In the genomic region with DNA sequence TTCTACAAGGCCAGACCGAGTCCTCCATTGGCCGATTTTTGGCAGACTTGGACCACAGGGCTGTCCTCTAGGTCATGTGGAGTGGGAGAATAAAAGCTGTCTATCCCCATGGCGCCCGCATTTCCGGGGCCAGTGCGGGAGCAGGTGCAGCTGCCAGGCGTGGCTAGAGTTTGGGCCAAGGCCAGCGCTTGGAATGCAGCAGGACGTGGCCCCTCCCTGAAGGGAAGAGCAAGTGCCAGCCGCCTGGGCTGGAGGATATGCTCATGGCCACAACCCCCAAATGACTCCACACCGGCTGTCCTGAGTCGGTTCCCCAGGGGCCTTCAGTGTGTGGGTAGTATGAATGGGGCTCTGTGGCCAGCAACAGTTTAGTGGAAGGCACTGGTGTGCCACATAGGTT, we compare ENCODE assay signal across 9 mouse cellular contexts. TPM values are rescaled to one million over a fixed set of nuclear protein-coding genes. Genes with fewer than 3 reads are reported as not detected.
DNase-seq lines count a peak whose midpoint lies in the region; ATAC-seq lines count a peak whose summit lies in the region.
"Had no signal": no experiment of that assay in that cellular context is flagged by ENCODE, and none has a peak within 500 bp of the region (broad histone marks: within the 10 kb centered on the region; RNA-seq: fewer than 3 reads in every experiment).

No protein-coding gene starts in this region.

- no peaks in the 10 kb centered on the region for H3K9me3 ChIP-seq in heart, embryonic 11.5 days (replicated peaks; ENCODE audit: control insufficient read depth, low read length)
- H3K9me3 ChIP-seq in liver, embryonic 11.5 days (ENCODE audit: control insufficient read depth, low read length): no peaks in the 10 kb centered on the region
- H3K9me3 ChIP-seq: liver, embryonic 12.5 days had no signal

- no peak overlapping the region for H3K4me3 ChIP-seq in heart, embryonic 11.5 days (ENCODE audit: low read depth, low read length)
- no peak overlapping the region for H3K4me3 ChIP-seq in liver, embryonic 11.5 days (ENCODE audit: low read depth, low read length)
- H3K4me3 ChIP-seq: liver, embryonic 12.5 days had no signal

- no peak overlapping the region for H3K27ac ChIP-seq in heart, embryonic 11.5 days (ENCODE audit: low read depth, low read length)
- H3K27ac ChIP-seq in liver, embryonic 11.5 days (ENCODE audit: low read depth, low read length): no peak overlapping the region
- H3K27ac ChIP-seq: liver, embryonic 12.5 days had no signal

- no peak overlapping the region for H3K9ac ChIP-seq in heart, embryonic 11.5 days (ENCODE audit: low read depth, low read length)
- H3K9ac ChIP-seq in liver, embryonic 11.5 days (ENCODE audit: low read depth, low read length): no peak overlapping the region
- H3K9ac ChIP-seq: liver, embryonic 12.5 days had no signal

- peaks cover 18% of the 10 kb centered on the region for H3K4me1 ChIP-seq in heart, embryonic 11.5 days (ENCODE audit: control insufficient read depth, insufficient read depth, low read length)
- peaks cover 5% of the 10 kb centered on the region; the same call in 1 of the 2 replicates for H3K4me1 ChIP-seq in liver, embryonic 11.5 days (replicated peaks; ENCODE audit: control insufficient read depth, insufficient read depth, low read length)

- no peak for ATAC-seq in heart, embryonic 11.5 days (replicated peaks; ENCODE audit: insufficient number of reproducible peaks, low FRiP score, low TSS enrichment)
- ATAC-seq in liver, embryonic 11.5 days (replicated peaks; ENCODE audit: low FRiP score): no peak
- ATAC-seq: liver, embryonic 12.5 days had no signal

- H3K27me3 ChIP-seq in heart, embryonic 11.5 days (ENCODE audit: control insufficient read depth, insufficient read depth, low read length): peaks cover 43% of the 10 kb centered on the region
- peaks cover 50% of the 10 kb centered on the region for H3K27me3 ChIP-seq in liver, embryonic 11.5 days (replicated peaks; ENCODE audit: control insufficient read depth, insufficient read depth, low read length)

- no peak overlapping the region for H3K4me2 ChIP-seq in heart, embryonic 11.5 days
- no peak overlapping the region for H3K4me2 ChIP-seq in liver, embryonic 11.5 days
- H3K4me2 ChIP-seq: liver, embryonic 12.5 days had no signal

- no peaks in the 10 kb centered on the region for H3K36me3 ChIP-seq in heart, embryonic 11.5 days (ENCODE audit: control insufficient read depth, insufficient read depth, low read length)
- H3K36me3 ChIP-seq in liver, embryonic 11.5 days (ENCODE audit: control insufficient read depth, insufficient read depth, low read length): no peaks in the 10 kb centered on the region
- H3K36me3 ChIP-seq: liver, embryonic 12.5 days had no signal

- peak; percentile 71 for DNase-seq in heart, postnatal 4 days
- peak; percentile 83 for DNase-seq in 3134 (ENCODE audit: extremely low read depth, insufficient read length, low spot score)
- peak; percentile 74 for DNase-seq in adrenal gland, adult 8-10 months
- peak; percentile 39 to 46 for DNase-seq in kidney, postnatal 36 days
- no peak for DNase-seq in right cerebral cortex, adult 2 months (ENCODE audit: low spot score in 2 of 2)
- no peak for DNase-seq in liver, embryonic 11.5 days (ENCODE audit: low spot score)
- DNase-seq in spleen, adult 12 weeks (ENCODE audit: low spot score): no peak

- WGBS in heart, embryonic 11.5 days (ENCODE audit: insufficient replicate concordance): 77% methylated on average over 12 of the region's 12 CpGs
- 69% methylated on average over 12 of the region's 12 CpGs for WGBS in liver, embryonic 11.5 days

RNA-seq across cellular contexts. Expression of a gene that starts 1.5 kb away (rescaled TPM):
- 10 to 100 TPM; 28.1 to 28.5 TPM for total RNA-seq in heart, postnatal 4 days (2021)
- 2.8 and 3.3 TPM in 2 replicates for polyA plus RNA-seq in heart, embryonic 11.5 days (2014; fragmentation: Nextera tagmentation; extraction: Ambion mirVana)
- total RNA-seq in adrenal gland, adult 8-10 months (2022): 10 to 100 TPM in 2 of 4 experiments, 1 to 10 TPM in 2; 4.5 to 25.5 (median 15.6) TPM
- polyA plus RNA-seq in liver, embryonic 11.5 days (2014; fragmentation: Nextera tagmentation; extraction: Ambion mirVana): 0.08 and 0.29 TPM in 2 replicates
- polyA plus RNA-seq: liver, embryonic 12.5 days had no signal

RNA-seq across cellular contexts. Expression of a gene that starts 13.8 kb away (rescaled TPM):
- total RNA-seq in heart, postnatal 4 days (2021): 1 to 10 TPM; 2.3 to 3.1 TPM
- 0.23 and 0.66 TPM in 2 replicates for polyA plus RNA-seq in heart, embryonic 11.5 days (2014; fragmentation: Nextera tagmentation; extraction: Ambion mirVana)
- total RNA-seq in adrenal gland, adult 8-10 months (2022): 1 to 10 TPM in 1 of 4 experiments, under 1 TPM in 3; 0.30 to 1.7 (median 0.72) TPM
- 33.7 and 38.0 TPM in 2 replicates for polyA plus RNA-seq in liver, embryonic 11.5 days (2014; fragmentation: Nextera tagmentation; extraction: Ambion mirVana)

RNA-seq across cellular contexts. Expression of a gene that starts 50.5 kb away (rescaled TPM):
- 10 to 100 TPM; 55.8 to 57.1 TPM for total RNA-seq in heart, postnatal 4 days (2021)
- polyA plus RNA-seq in heart, embryonic 11.5 days (2014; fragmentation: Nextera tagmentation; extraction: Ambion mirVana): 130 and 151 TPM in 2 replicates
- total RNA-seq in adrenal gland, adult 8-10 months (2022): 100 to 1,000 TPM in 2 of 4 experiments, 10 to 100 TPM in 2; 98.6 to 149 (median 115) TPM
- polyA plus RNA-seq in liver, embryonic 11.5 days (2014; fragmentation: Nextera tagmentation; extraction: Ambion mirVana): 97.9 and 103 TPM in 2 replicates

Comparison
In these comparisons a context has a peak if more than half of its experiments do, and no peak if none do; other contexts are left out.
1. DNase-seq: peak in heart, postnatal 4 days (single experiment), 3134 (single experiment), adrenal gland, adult 8-10 months (single experiment) and kidney, postnatal 36 days (2 of 2); none in right cerebral cortex, adult 2 months (0 of 2), liver, embryonic 11.5 days (single experiment) and spleen, adult 12 weeks (single experiment).